Mouse (Mus musculus) naive thymus-derived CD4-positive, alpha-beta T cell, adult 2 months (primary cell): ENCODE data around the gene Ctdnep1.
"Not testable (repeated sequence)": the region's sequence is repeated elsewhere in the genome, so short reads cannot be mapped to it uniquely, and the experiment has no call there.

ENCODE experiments used
- DNase-seq: peaks from one replicate; pipeline ENCODE4 v3.0.0-alpha.2; 2011; ENCODE audit warnings: low read depth

Ctdnep1 gene

GRCm38 (mm10) chr11:69950807-69951459 lies 30.0 kb upstream of the Ctdnep1 start:
- no peak for DNase-seq

GRCm38 (mm10) chr11:69952274-69952673 lies 28.7 kb upstream of the Ctdnep1 start:
- no peak for DNase-seq

- DNase-seq: no peak
Measured at GRCm38 (mm10) chr11:69953267-69953915, 27.6 kb upstream of the Ctdnep1 start.

- DNase-seq: not testable (repeated sequence)
Measured at GRCm38 (mm10) chr11:69955618-69956017, 25.3 kb upstream of the Ctdnep1 start.

- no peak for DNase-seq
Measured at GRCm38 (mm10) chr11:69956218-69956617, 24.7 kb upstream of the Ctdnep1 start.

GRCm38 (mm10) chr11:69960616-69961015 lies 20.3 kb upstream of the Ctdnep1 start:
- DNase-seq: peak; percentile 36

- DNase-seq: no peak
Measured at GRCm38 (mm10) chr11:69961841-69962240, 19.1 kb upstream of the Ctdnep1 start.

GRCm38 (mm10) chr11:69964650-69965270 lies 16.2 kb upstream of the Ctdnep1 start, which contains the start of gene Cldn7:
TSS of gene Cldn7 (plus strand) at chr11:69964779.
- DNase-seq: no peak

- DNase-seq: no peak
Measured at GRCm38 (mm10) chr11:69965271-69966005, 15.5 kb upstream of the Ctdnep1 start.

- DNase-seq: no peak
Measured at GRCm38 (mm10) chr11:69966006-69966859, 14.7 kb upstream of the Ctdnep1 start.

- DNase-seq: no peak
Measured at GRCm38 (mm10) chr11:69966860-69967517, 14.0 kb upstream of the Ctdnep1 start.

- no peak for DNase-seq
Measured at GRCm38 (mm10) chr11:69968793-69969192, 12.2 kb upstream of the Ctdnep1 start.

GRCm38 (mm10) chr11:69970222-69970621 lies 10.7 kb upstream of the Ctdnep1 start:
- DNase-seq: no peak

GRCm38 (mm10) chr11:69970775-69971174 lies 10.2 kb upstream of the Ctdnep1 start:
- no peak for DNase-seq

- no peak for DNase-seq
Measured at GRCm38 (mm10) chr11:69974907-69975306, 6.0 kb upstream of the Ctdnep1 start.

- DNase-seq: no peak
Measured at GRCm38 (mm10) chr11:69976271-69976670, 4.7 kb upstream of the Ctdnep1 start.

- no peak for DNase-seq
Measured at GRCm38 (mm10) chr11:69979827-69980195, 1.1 kb upstream of the Ctdnep1 start.

- DNase-seq: peak; percentile 94
Measured at GRCm38 (mm10) chr11:69980196-69981140, 488 bp upstream of the Ctdnep1 start.

- DNase-seq: no peak
Measured at GRCm38 (mm10) chr11:69982225-69982624, 1.3 kb downstream of the Ctdnep1 start, which contains the start of gene Elp5. TSS of gene Elp5 (minus strand) at chr11:69982517.

- no peak for DNase-seq
Measured at GRCm38 (mm10) chr11:69982877-69983276, 1.9 kb downstream of the Ctdnep1 start.
